Mouse (Mus musculus) heart, embryonic 16.5 days (tissue): ENCODE measurements at regions not wholly inside any gene's neighbourhood (a gene's known extent, or its start where the extent isn't known, plus 50 kb on each side); places are given as distances from the start of the nearest gene placed in this dataset.

ENCODE experiments used
- ATAC-seq: fragments of 200-750 bp; cut with Nextera tagmentation; replicated peaks from 2 replicates; pipeline ENCODE4 v1.8.0; 2017; ENCODE audit warnings: moderate number of reproducible peaks; ENCODE audit not compliant: insufficient read depth, low FRiP score; ENCODE audit errors: extremely low read depth
- H3K27ac ChIP-seq: fragments of 300-500 bp; sonication (generic); 2 replicates; pipeline ENCODE4 v1.5.1; 2014; ENCODE audit warnings: mild to moderate bottlenecking, low read length, control low read depth, moderate library complexity
- H3K27me3 ChIP-seq: fragments of 300-500 bp; sonication (generic); 2 replicates; pipeline ENCODE4 v1.6.1; 2014; ENCODE audit warnings: low read length, mixed read lengths; ENCODE audit not compliant: control insufficient read depth, insufficient read depth
- H3K36me3 ChIP-seq: fragments of 300-500 bp; sonication (generic); 2 replicates; pipeline ENCODE4 v1.6.1; 2014; ENCODE audit not compliant: control insufficient read depth, insufficient read depth
- H3K4me1 ChIP-seq: fragments of 300-500 bp; sonication (generic); 2 replicates; pipeline ENCODE4 v1.6.1; 2014; ENCODE audit warnings: low read length, mixed read lengths; ENCODE audit not compliant: control insufficient read depth, insufficient read depth
- H3K4me2 ChIP-seq: fragments of 300-500 bp; sonication (generic); 2 replicates; pipeline ENCODE4 v1.6.1; 2014; ENCODE audit warnings: low read depth, mild to moderate bottlenecking, control low read depth, low read length
- H3K4me3 ChIP-seq: fragments of 300-500 bp; sonication (generic); 2 replicates; pipeline ENCODE4 v1.5.1; 2014; ENCODE audit warnings: mild to moderate bottlenecking, control low read depth, low read length
- H3K9ac ChIP-seq: fragments of 300-500 bp; sonication (generic); 2 replicates; pipeline ENCODE4 v1.6.1; 2014; ENCODE audit warnings: low read length, control low read depth
- H3K9me3 ChIP-seq: fragments of 300-500 bp; sonication (generic); replicated peaks from 2 replicates; pipeline ENCODE4 v1.6.1; 2016; ENCODE audit warnings: low read length; ENCODE audit not compliant: control insufficient read depth
- WGBS: fragments of 180-500 bp; shearing (Covaris S2); extraction: QIAGEN DNeasy Blood & Tissue Kit; methylation state at CpG from one replicate; pipeline ENCODE4 v1.1.7; 2014; 5-methylcytosine and 5-hydroxymethylcytosine counted together

DNA sequence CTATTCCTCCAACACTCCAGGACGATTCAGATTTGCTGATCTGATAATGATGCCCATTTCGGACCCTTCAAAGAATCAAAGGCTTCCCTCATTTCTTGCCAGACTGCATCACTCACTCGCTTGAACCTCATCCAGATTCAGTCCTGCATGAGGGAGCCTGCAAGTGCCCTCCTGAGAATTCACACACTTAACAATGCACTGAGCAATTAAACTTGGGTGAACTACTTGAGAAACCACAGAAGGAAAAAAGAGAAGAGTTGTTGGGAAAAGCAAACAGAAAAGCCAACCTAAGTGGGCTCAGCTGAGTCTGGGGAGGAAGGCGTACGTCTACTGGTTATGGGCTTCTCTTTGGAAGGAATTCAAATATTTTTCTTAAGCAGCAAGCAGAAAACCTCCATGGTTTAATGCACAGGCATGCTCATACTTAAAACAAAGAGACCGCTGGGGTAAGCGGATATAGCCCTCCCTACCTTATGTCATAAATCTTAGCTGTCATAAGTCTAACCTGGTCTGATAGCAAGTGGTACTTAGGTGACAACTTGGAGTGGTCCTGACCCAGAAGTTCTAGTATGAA, 343.6 kb upstream of the Jmjd1c start:
- H3K4me2 ChIP-seq = no peak overlapping the region
- H3K27ac ChIP-seq = no peak overlapping the region
- no peaks in the 10 kb centered on the region for H3K27me3 ChIP-seq
- H3K4me3 ChIP-seq = no peak overlapping the region
- H3K9me3 ChIP-seq = no peaks in the 10 kb centered on the region
- H3K9ac ChIP-seq = no peak overlapping the region
- no peak for ATAC-seq
- H3K36me3 ChIP-seq = no peaks in the 10 kb centered on the region
- H3K4me1 ChIP-seq = no peaks in the 10 kb centered on the region
- WGBS = 77% methylated on average over 7 of the region's 7 CpGs

DNA sequence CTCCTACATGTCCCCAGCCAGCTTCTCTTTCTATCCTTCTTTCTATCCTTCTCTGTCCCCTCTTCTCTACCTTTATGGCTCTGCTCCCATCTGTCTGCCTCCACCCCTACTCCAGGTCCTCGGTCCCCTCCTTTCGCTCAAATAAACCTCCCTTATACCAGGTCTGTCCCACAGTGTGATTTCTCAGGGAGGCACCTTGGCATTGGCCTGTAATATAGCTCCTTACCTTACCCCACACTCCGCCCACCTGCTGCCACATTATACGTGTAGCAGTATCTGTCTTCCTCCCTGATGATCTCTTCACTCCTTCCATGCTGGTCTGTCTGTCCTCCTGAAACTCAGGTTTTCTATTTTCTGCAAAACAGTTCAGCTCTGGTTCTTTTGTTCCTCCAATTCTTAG, 339.1 kb upstream of the Jmjd1c start:
- H3K9ac ChIP-seq = no peak overlapping the region
- no peak overlapping the region for H3K4me3 ChIP-seq
- H3K27me3 ChIP-seq = no peaks in the 10 kb centered on the region
- H3K9me3 ChIP-seq = no peaks in the 10 kb centered on the region
- no peak overlapping the region for H3K4me2 ChIP-seq
- no peak overlapping the region for H3K27ac ChIP-seq
- no peaks in the 10 kb centered on the region for H3K36me3 ChIP-seq
- no peak for ATAC-seq
- WGBS = 81% methylated on average over 4 of the region's 4 CpGs
- no peaks in the 10 kb centered on the region for H3K4me1 ChIP-seq

DNA sequence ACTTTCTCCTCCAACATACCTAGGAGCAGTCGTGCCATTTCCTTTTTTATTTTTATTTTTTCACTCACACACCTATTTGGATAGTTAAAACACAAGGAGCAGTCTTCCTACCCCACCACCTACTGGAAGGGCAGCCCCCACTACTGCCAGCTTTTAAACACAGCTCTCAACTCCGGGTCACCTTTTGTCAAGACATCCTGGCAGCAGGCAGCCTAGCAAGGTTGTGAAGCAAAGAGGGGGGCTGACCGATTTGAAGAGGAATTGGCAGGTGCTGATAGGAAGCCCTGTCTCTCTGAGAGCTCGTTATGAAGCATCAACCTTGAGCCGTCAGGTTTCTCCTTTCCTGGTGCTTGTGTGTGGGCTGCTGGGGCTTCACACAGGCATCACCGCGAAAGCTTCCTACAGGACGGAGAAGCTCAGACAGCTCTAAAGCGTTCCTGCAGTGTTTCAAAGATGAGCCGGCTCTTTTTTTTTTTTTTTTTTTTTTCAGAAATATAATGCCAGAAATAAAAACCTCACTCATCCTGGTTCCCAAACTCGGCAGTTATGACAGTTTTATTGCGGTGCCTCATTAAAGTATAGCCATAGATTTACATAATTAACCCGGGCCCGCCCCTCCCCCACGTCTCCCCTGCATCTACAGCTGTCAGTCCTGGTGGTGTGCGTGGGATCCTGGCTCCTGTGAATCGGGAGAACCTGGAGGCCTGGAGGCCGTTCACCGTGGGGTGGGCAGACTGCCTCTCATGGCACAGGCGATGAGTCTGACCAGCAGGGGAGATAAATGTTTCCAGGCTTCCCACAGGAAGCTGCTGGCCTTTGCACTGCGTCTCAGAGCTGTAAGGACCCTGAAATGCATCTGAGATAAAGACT, 325.5 kb upstream of the Jmjd1c start:
- Histone ChIP-seq H3K4me3 (no peak overlapping the region), H3K27ac (no peak overlapping the region), H3K9me3 (peaks cover 18% of the 10 kb centered on the region), H3K4me1 (no peaks in the 10 kb centered on the region), H3K4me2 (peak overlapping the region; percentile 11), H3K9ac (no peak overlapping the region), H3K36me3 (no peaks in the 10 kb centered on the region), H3K27me3 (no peaks in the 10 kb centered on the region)
- WGBS = 32% methylated on average over 21 of the region's 21 CpGs
- ATAC-seq = no peak

DNA sequence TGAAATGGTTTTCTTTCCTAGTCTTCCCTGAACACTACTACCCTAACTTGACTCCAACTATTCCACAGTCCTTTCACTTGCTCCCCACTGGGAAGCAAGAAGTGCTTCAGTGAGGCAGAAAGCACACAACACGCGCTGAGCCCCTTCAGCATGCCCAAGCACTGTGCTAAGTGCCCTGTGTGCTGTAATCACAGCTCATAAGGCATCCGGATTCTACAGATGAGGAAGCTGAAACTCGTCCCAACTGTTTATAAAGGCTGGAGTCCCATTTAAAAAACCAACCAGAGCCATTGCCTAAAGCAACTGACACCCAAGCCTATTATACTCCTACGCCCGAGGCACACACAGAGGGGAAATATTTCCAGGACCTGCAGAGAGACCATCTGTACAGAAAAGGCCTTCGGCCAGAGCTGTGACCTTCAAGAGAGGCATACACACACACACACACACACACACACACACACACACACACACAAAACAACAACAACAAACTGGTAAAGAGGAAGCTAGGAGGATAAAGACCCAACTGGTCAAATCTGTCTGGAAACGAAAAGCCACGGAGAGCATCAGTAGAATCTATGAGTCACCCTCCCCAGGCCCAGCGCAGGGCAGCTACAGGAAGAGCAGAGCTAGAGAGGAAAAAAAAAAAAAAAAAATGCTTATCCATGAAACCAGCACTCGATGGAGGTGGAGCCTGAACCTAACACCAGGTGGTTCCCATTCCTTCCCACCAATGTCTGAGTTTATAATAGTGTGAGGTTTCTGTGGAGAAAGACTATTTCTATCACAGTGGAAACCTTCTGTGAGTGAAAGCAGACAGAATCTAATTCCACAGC, 315.4 kb upstream of the Jmjd1c start:
- ATAC-seq = 0 out of 2 replicates have a peak, but pooled peaks have one; percentile 18
- 57% methylated on average over 11 of the region's 11 CpGs for WGBS
- no peaks in the 10 kb centered on the region for H3K27me3 ChIP-seq

DNA sequence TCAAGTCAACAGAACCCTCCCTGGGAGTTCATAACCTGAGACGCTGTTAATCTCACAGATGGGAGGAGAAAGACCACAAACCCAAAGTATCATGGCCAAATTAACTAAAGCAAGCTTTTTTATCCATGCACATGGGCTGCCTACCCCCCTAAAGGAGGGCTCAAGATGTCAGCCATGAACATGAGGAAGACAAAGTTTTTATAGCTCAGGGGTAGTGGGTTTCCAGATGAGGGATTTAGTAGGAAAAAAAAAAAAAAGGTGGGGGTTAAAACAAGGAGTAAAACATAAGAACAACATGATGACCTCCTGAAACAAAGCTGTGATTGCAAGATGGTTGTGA, 314.8 kb upstream of the Jmjd1c start:
- Histone ChIP-seq H3K9ac (no peak overlapping the region), H3K9me3 (no peaks in the 10 kb centered on the region), H3K4me1 (no peaks in the 10 kb centered on the region), H3K27me3 (no peaks in the 10 kb centered on the region), H3K36me3 (no peaks in the 10 kb centered on the region), H3K4me3 (no peak overlapping the region), H3K27ac (no peak overlapping the region), H3K4me2 (no peak overlapping the region)
- 56% methylated on average over 1 of the region's 1 CpGs for WGBS
- ATAC-seq = no peak

More for the DNA sequence above, 315.4 kb upstream of the Jmjd1c start:
- H3K9ac ChIP-seq = no peak overlapping the region
- H3K4me3 ChIP-seq = no peak overlapping the region
- H3K36me3 ChIP-seq = no peaks in the 10 kb centered on the region
- no peaks in the 10 kb centered on the region for H3K4me1 ChIP-seq
- H3K4me2 ChIP-seq = no peak overlapping the region
- no peaks in the 10 kb centered on the region for H3K9me3 ChIP-seq
- H3K27ac ChIP-seq = no peak overlapping the region

DNA sequence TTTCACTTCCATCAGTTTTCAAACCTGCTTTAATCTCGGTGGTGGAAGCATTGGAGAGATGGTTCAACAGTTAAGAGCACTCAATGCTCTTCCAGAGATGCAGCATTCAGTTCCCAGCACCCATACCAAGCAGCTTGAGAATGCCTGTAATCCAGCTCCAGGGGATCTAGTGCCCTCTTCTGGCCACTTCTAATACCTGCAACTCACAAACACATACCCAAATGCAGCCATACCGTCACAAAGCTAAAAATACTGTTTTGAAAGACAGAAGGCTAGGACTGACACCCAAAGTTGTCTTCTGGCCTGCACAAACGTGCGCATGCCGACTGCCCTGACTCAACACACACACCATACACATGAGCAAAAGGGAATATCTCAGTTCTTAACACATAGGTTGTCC, 313.9 kb upstream of the Jmjd1c start:
- Histone ChIP-seq H3K9ac (no peak overlapping the region), H3K4me2 (no peak overlapping the region), H3K27ac (no peak overlapping the region), H3K9me3 (no peaks in the 10 kb centered on the region), H3K27me3 (no peaks in the 10 kb centered on the region), H3K4me1 (no peaks in the 10 kb centered on the region), H3K4me3 (no peak overlapping the region), H3K36me3 (no peaks in the 10 kb centered on the region)
- 91% methylated on average over 5 of the region's 5 CpGs for WGBS
- ATAC-seq = no peak

DNA sequence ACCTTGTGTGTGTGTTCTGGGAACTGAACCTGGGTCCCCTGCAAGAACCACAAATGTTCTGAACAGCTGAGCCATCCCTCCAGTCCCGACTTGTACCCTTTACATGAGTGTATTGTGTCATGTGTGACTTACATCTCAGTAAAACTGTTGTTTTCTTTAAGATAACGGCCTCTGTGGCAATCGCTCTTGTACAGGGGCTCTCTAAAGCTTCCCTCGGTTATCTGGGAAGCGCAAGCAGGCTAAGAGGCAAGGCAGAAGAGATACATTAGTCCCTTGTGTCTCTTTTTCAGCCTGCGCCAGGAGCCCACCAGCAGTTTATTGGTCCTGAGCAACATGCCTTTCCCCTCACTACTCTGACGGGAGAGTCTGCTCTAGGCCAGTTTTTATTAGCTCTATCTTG, 308.1 kb upstream of the Jmjd1c start:
- Histone ChIP-seq H3K9ac (no peak overlapping the region), H3K27me3 (no peaks in the 10 kb centered on the region), H3K36me3 (no peaks in the 10 kb centered on the region), H3K4me3 (no peak overlapping the region), H3K4me1 (no peaks in the 10 kb centered on the region), H3K4me2 (no peak overlapping the region), H3K27ac (no peak overlapping the region), H3K9me3 (no peaks in the 10 kb centered on the region)
- no peak for ATAC-seq
- 56% methylated on average over 7 of the region's 7 CpGs for WGBS

DNA sequence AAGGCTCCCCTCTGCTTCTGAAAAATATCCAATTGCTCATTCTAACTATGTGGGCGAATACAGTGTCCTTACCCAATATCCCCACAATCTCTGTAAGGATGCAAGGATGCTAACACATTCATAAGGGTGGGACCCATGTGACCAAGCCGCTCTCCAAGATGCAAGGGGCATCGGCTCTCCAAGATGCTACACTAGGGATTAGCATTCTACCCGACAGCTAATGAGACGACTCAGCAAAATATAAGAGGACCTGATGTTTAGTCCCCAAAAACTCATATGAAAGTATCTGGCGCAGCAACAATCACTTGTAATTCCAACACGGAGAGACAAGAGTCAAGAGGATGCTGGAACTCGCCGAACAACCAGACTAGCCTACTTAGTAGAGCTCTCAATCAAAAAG, 299.6 kb upstream of the Jmjd1c start:
- Histone ChIP-seq H3K9ac (no peak overlapping the region), H3K4me2 (no peak overlapping the region), H3K9me3 (no peaks in the 10 kb centered on the region), H3K27me3 (no peaks in the 10 kb centered on the region), H3K4me3 (no peak overlapping the region), H3K4me1 (no peaks in the 10 kb centered on the region), H3K27ac (no peak overlapping the region), H3K36me3 (no peaks in the 10 kb centered on the region)
- 79% methylated on average over 9 of the region's 9 CpGs for WGBS
- ATAC-seq = no peak

DNA sequence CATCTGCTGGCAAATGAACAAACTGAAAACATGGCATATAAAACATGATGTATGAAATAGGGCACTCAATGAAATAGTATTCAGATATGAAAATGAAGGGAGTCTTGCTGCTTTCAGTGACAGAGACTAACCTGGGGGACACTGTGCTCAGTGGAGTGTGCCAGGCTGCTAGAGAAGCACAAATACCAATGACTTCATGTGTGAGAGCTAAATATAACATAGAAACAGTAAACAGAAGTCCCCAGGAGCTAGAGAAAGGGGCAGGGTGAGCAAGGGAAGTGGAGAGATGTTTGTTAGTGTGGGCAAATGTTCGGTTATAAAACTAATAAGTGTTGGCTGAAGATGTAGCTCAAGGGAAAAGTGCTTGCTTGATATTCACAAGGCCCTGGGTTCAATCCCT, 293.2 kb upstream of the Jmjd1c start:
- no peak for ATAC-seq
- Histone ChIP-seq H3K9me3 (peaks cover 6% of the 10 kb centered on the region), H3K36me3 (no peaks in the 10 kb centered on the region), H3K9ac (no peak overlapping the region), H3K4me3 (no peak overlapping the region), H3K27ac (no peak overlapping the region), H3K4me1 (no peaks in the 10 kb centered on the region), H3K27me3 (no peaks in the 10 kb centered on the region), H3K4me2 (no peak overlapping the region)
- 59% methylated on average over 1 of the region's 1 CpGs for WGBS
